Mouse (Mus musculus) liver, postnatal 0 days (tissue): ENCODE results near the gene Slc45a3.

Experiments used
- CTCF ChIP-seq: sonication (generic); IDR thresholded peaks from 2 replicates; pipeline ENCODE4 v1.5.1; 2016; ENCODE audit warnings: antibody characterized with exemption, low read depth
- EP300 ChIP-seq: IDR thresholded peaks from 2 replicates; pipeline ENCODE4 v1.6.1; 2016; ENCODE audit warnings: antibody characterized with exemption, low read depth, mild to moderate bottlenecking

DNA sequence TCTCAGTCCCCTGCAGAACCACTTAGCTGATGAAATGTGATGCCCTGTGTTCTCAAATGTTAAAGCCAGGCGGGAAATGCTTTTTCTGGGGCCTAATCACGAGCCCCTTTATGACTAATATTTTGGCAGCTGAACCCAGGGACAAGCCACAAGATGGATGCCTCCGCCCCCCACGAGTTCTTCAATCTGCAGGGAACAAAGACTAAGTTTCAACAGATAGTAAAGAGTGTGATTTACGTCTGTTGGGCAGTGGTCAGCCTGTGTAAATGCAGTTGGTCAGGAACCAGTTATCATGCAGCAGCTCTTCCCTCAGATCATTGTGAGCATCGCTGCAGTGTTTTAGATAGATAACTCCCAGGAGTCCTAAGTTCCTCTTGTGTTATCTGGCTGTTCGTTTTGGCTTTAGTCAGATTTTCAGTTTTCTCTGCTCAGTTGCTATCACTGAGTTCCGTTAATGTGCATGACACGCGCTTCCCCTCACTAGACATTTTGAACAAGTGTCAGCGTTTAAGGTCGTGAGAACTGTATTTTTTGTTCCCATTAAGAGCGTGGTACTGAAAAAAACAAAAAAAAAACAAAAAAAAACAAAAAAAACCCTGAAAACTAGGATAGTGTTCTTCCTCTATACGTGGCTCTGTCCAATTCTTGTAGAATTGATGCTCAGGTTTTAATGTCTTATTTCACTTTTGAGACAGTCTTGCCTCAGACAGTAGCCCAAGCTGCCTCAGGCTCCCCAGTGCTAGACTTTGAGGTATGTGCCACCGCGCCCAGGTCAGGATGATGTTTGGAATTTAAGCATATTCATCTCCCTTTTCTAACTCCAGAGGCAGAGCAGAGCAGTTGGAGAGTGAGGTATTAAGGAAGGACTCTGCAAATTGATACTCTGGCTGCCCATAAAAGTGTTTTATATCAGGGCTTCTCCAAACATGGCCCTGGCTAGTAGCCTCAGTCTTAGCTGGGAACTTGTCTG is 19.9 kb upstream of the Slc45a3 start:
- TF ChIP-seq CTCF, result no peak
- TF ChIP-seq EP300, result peak; percentile 76
